In the genomic region with DNA sequence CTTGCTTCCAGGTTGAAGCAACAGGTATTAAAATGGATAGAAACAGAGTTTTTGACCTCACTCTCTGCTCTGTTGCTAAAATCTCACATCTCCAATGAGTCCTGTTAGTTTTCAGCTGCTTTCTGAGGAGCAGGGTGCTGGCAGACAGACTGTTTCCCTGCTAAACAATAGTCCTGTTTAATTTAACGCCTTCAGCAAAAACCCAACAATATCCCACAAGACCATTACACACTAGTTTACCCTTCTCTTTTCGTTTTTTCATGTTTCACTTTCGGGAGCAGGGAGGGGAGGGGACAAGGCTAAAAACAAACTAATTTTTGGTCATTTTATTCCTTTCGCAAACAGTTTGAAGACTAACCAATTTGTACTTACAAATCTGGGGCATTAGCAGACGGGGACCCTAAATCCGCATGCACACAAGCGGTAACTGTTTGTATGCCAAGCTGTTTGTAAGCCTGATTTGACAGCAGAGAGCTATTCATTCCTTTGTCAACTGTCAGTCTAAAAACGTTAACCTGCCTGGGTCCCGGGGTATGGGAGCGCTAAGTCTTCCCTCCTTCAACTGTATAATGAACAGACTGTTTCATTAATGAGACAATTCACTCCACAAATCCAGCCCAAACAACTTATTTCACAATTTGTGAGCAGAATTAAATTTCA, we compare ENCODE assay signal across 23 mouse cellular contexts. TPM values are rescaled to one million over a fixed set of nuclear protein-coding genes. Genes with fewer than 3 reads are reported as not detected.
DNase-seq lines count a peak whose midpoint lies in the region; ATAC-seq lines count a peak whose summit lies in the region.
"Had no signal": no experiment of that assay in that cellular context is flagged by ENCODE, and none has a peak within 500 bp of the region (broad histone marks: within the 10 kb centered on the region; RNA-seq: fewer than 3 reads in every experiment).

No protein-coding gene starts in this region.

- 18% methylated on average over 10 of the region's 10 CpGs for WGBS in midbrain, embryonic 13.5 days
- 16% methylated on average over 10 of the region's 10 CpGs for WGBS in midbrain, embryonic 16.5 days
- WGBS in forebrain, embryonic 10.5 days = 15% methylated on average over 10 of the region's 10 CpGs
- 6% methylated on average over 10 of the region's 10 CpGs for WGBS in forebrain, embryonic 16.5 days

- H3K27ac ChIP-seq in midbrain, embryonic 13.5 days = no peak overlapping the region
- no peak overlapping the region for H3K27ac ChIP-seq in midbrain, embryonic 16.5 days (ENCODE audit: low read length)
- peak overlapping the region; percentile 77 for H3K27ac ChIP-seq in forebrain, embryonic 10.5 days
- 0 out of 2 replicates have a peak overlapping the region, but pooled peaks have one; percentile 17 for H3K27ac ChIP-seq in forebrain, embryonic 16.5 days (ENCODE audit: low read length)
- H3K27ac ChIP-seq: hindbrain, embryonic 15.5 days; kidney, postnatal 0 days had no signal

- peaks cover 21% of the 10 kb centered on the region for H3K4me1 ChIP-seq in midbrain, embryonic 13.5 days (replicated peaks)
- H3K4me1 ChIP-seq in midbrain, embryonic 16.5 days (ENCODE audit: control insufficient read depth, insufficient read depth, low read length) = no peaks in the 10 kb centered on the region
- H3K4me1 ChIP-seq in forebrain, embryonic 10.5 days = peaks cover 63% of the 10 kb centered on the region
- H3K4me1 ChIP-seq in forebrain, embryonic 16.5 days (replicated peaks; ENCODE audit: control insufficient read depth, insufficient read depth, low read length) = peaks cover 22% of the 10 kb centered on the region
- H3K4me1 ChIP-seq: hindbrain, embryonic 15.5 days had no signal

- H3K9me3 ChIP-seq in midbrain, embryonic 13.5 days = no peaks in the 10 kb centered on the region
- no peaks in the 10 kb centered on the region for H3K9me3 ChIP-seq in midbrain, embryonic 16.5 days (replicated peaks; ENCODE audit: control insufficient read depth, low read length, poor library complexity, severe bottlenecking)
- H3K9me3 ChIP-seq in forebrain, embryonic 10.5 days = peaks cover 17% of the 10 kb centered on the region
- H3K9me3 ChIP-seq in forebrain, embryonic 16.5 days (ENCODE audit: control insufficient read depth, low read length) = peaks cover 5% of the 10 kb centered on the region; the same call in 1 of the 2 replicates
- H3K9me3 ChIP-seq: hindbrain, embryonic 15.5 days had no signal

- peak; percentile 19 for DNase-seq in embryo, embryonic 10.5 days (ENCODE audit: low spot score)
- DNase-seq in embryo, embryonic 10 days (ENCODE audit: low spot score) = no peak
- no peak for DNase-seq in forebrain, embryonic 10.5 days (ENCODE audit: extremely low spot score, low spot score)
- DNase-seq in gastrocnemius, postnatal 4 days (ENCODE audit: low spot score in 2 of 2) = no peak
- DNase-seq: adrenal gland, postnatal 10 days; cerebellum, adult 2 months; cerebellum, postnatal 25 days; gastrocnemius, postnatal 25 days; kidney, adult 2 months; liver, postnatal 0 days; lung, postnatal 14 days; right cerebral cortex, postnatal 14 days had no signal

- no peak overlapping the region for H3K4me3 ChIP-seq in midbrain, embryonic 13.5 days (replicated peaks)
- no peak overlapping the region for H3K4me3 ChIP-seq in midbrain, embryonic 16.5 days (ENCODE audit: low read depth, low read length)
- peak overlapping the region; percentile 26; the same call in 1 of the 2 replicates for H3K4me3 ChIP-seq in forebrain, embryonic 10.5 days
- H3K4me3 ChIP-seq in forebrain, embryonic 16.5 days (replicated peaks; ENCODE audit: low read length) = no peak overlapping the region
- H3K4me3 ChIP-seq: hindbrain, embryonic 15.5 days had no signal

- H3K36me3 ChIP-seq in midbrain, embryonic 13.5 days = no peaks in the 10 kb centered on the region
- H3K36me3 ChIP-seq in midbrain, embryonic 16.5 days (ENCODE audit: control insufficient read depth, insufficient read depth, low read length) = no peaks in the 10 kb centered on the region
- no peaks in the 10 kb centered on the region for H3K36me3 ChIP-seq in forebrain, embryonic 10.5 days (replicated peaks)
- no peaks in the 10 kb centered on the region for H3K36me3 ChIP-seq in forebrain, embryonic 16.5 days (ENCODE audit: control insufficient read depth, insufficient read depth)
- H3K36me3 ChIP-seq: hindbrain, embryonic 15.5 days had no signal

- H3K4me2 ChIP-seq in midbrain, embryonic 13.5 days (replicated peaks) = no peak overlapping the region
- H3K4me2 ChIP-seq in midbrain, embryonic 16.5 days (ENCODE audit: low read length) = no peak overlapping the region
- H3K4me2 ChIP-seq in forebrain, embryonic 16.5 days (ENCODE audit: low read length) = no peak overlapping the region
- H3K4me2 ChIP-seq: heart, embryonic 11.5 days; hindbrain, embryonic 15.5 days; liver, embryonic 11.5 days had no signal

- H3K27me3 ChIP-seq in midbrain, embryonic 13.5 days = peaks cover 64% of the 10 kb centered on the region
- H3K27me3 ChIP-seq in midbrain, embryonic 16.5 days (ENCODE audit: control insufficient read depth, insufficient read depth, low read depth, low read length) = peaks cover 11% of the 10 kb centered on the region
- peaks cover 75% of the 10 kb centered on the region for H3K27me3 ChIP-seq in forebrain, embryonic 10.5 days (ENCODE audit: poor library complexity, severe bottlenecking)
- H3K27me3 ChIP-seq in forebrain, embryonic 16.5 days (replicated peaks; ENCODE audit: control insufficient read depth, insufficient read depth, low read length) = peaks cover 16% of the 10 kb centered on the region

- H3K9ac ChIP-seq in midbrain, embryonic 13.5 days (replicated peaks) = no peak overlapping the region
- H3K9ac ChIP-seq in midbrain, embryonic 16.5 days (ENCODE audit: low read depth, low read length) = no peak overlapping the region
- no peak overlapping the region for H3K9ac ChIP-seq in forebrain, embryonic 16.5 days (replicated peaks; ENCODE audit: low read depth, low read length)
- H3K9ac ChIP-seq: hindbrain, embryonic 15.5 days; liver, postnatal 0 days had no signal

- ATAC-seq in midbrain, embryonic 13.5 days = peak; percentile 48; the same call in 1 of the 2 replicates
- ATAC-seq in midbrain, embryonic 16.5 days = no peak
- ATAC-seq in forebrain, embryonic 16.5 days = peak; percentile 93
- ATAC-seq: liver, postnatal 0 days had no signal

RNA-seq across cellular contexts. Expression of a gene that starts 10.0 kb away (rescaled TPM):
- polyA plus RNA-seq in midbrain, embryonic 13.5 days (2015; fragmentation: Nextera tagmentation; extraction: Ambion mirVana) = 0.42 and 1.6 TPM in 2 replicates
- polyA plus RNA-seq in midbrain, embryonic 16.5 days (2015; fragmentation: Nextera tagmentation; extraction: Ambion mirVana) = 0.87 TPM in 2 replicates
- 0.10 and 0.12 TPM in 2 replicates for polyA plus RNA-seq in forebrain, embryonic 10.5 days (2016; fragmentation: Nextera tagmentation; extraction: Ambion mirVana)
- 0.32 and 0.39 TPM in 2 replicates for polyA plus RNA-seq in forebrain, embryonic 16.5 days (2015; fragmentation: Nextera tagmentation; extraction: Ambion mirVana)
- total RNA-seq in gastrocnemius, postnatal 4 days (2021) = 1 to 10 TPM; 3.0 to 3.7 TPM
- total RNA-seq: megakaryocyte progenitor cell, adult 5-6 weeks; monocyte, adult 5-6 weeks had no signal
- polyA plus RNA-seq: intestine, embryonic 14.5 days; limb, embryonic 11.5 days; liver, embryonic 11.5 days; liver, postnatal 0 days had no signal

Comparison
In these comparisons a context has a peak if more than half of its experiments do, and no peak if none do; other contexts are left out.
1. H3K27ac ChIP-seq: peak in forebrain, embryonic 10.5 days (single experiment) and forebrain, embryonic 16.5 days (single experiment); none in midbrain, embryonic 13.5 days (single experiment) and midbrain, embryonic 16.5 days (single experiment).